Comparison of ENCODE assay signal across 8 mouse cellular contexts in genomic region chr8:87662811-87663341, GRCm38 (mm10).
DNase-seq lines count a peak whose midpoint lies in the region; ATAC-seq and TF ChIP-seq lines count a peak whose summit lies in the region.

No protein-coding gene starts in this region.

- intact Hi-C loops in heart, postnatal 10 days (cut with DNase I) = loop anchor here (2.0 to 5.0 kb wide), 3 partner anchors 84 to 359 kb away; no protein-coding TSS in a partner anchor

- H3K9me3 ChIP-seq in E14TG2a.4 (ENCODE audit: low read length) = no peaks in the 10 kb centered on the region
- H3K9me3 ChIP-seq in forebrain, embryonic 10.5 days = no peaks in the 10 kb centered on the region
- no peaks in the 10 kb centered on the region for H3K9me3 ChIP-seq in liver, embryonic 15.5 days (replicated peaks)

- TF ChIP-seq POLR2A in kidney, adult 2 months (IDR thresholded peaks at IDR 0.05; ENCODE audit: low read depth, low read length) = no peak

- H3K27me3 ChIP-seq in kidney, adult 2 months (replicated peaks; ENCODE audit: control insufficient read depth, insufficient read depth, low read length) = no peaks in the 10 kb centered on the region
- H3K27me3 ChIP-seq in E14TG2a.4 (ENCODE audit: insufficient read depth, low read length) = peaks cover 56% of the 10 kb centered on the region
- peaks cover 59% of the 10 kb centered on the region for H3K27me3 ChIP-seq in forebrain, embryonic 10.5 days (ENCODE audit: poor library complexity, severe bottlenecking)
- H3K27me3 ChIP-seq in liver, embryonic 15.5 days = peaks cover 63% of the 10 kb centered on the region

- no peak overlapping the region for H3K9ac ChIP-seq in liver, embryonic 15.5 days

- H3K4me3 ChIP-seq in kidney, adult 2 months (ENCODE audit: insufficient read depth, low read depth, low read length) = peak overlapping the region; percentile 6; the same call in 1 of the 2 replicates
- H3K4me3 ChIP-seq in E14TG2a.4 (replicated peaks; ENCODE audit: low read length) = peak overlapping the region; percentile 75
- H3K4me3 ChIP-seq in forebrain, embryonic 10.5 days = peak overlapping the region; percentile 48
- H3K4me3 ChIP-seq in liver, embryonic 15.5 days (replicated peaks) = no peak overlapping the region

- WGBS in kidney, adult 2 months = 23% methylated on average over 25 of the region's 25 CpGs
- WGBS in forebrain, embryonic 10.5 days = under 1% methylated on average over 25 of the region's 25 CpGs
- 2% methylated on average over 25 of the region's 25 CpGs for WGBS in liver, embryonic 15.5 days (ENCODE audit: insufficient replicate concordance)

- no peak for DNase-seq in kidney, adult 2 months
- no peak for DNase-seq in kidney, postnatal 36 days
- peak; percentile 52 for DNase-seq in forebrain, embryonic 10.5 days (ENCODE audit: extremely low spot score, low spot score)
- peak; percentile 49 to 57 for DNase-seq in heart, postnatal 10 days
- DNase-seq in spleen, postnatal 36 days (ENCODE audit: low spot score in 2 of 2) = peak; percentile 66 to 68

- H3K4me1 ChIP-seq in kidney, adult 2 months (ENCODE audit: control insufficient read depth, insufficient read depth, low read length) = no peaks in the 10 kb centered on the region
- peaks cover 42% of the 10 kb centered on the region for H3K4me1 ChIP-seq in E14TG2a.4 (replicated peaks; ENCODE audit: low read depth, low read length)
- H3K4me1 ChIP-seq in forebrain, embryonic 10.5 days = peaks cover 55% of the 10 kb centered on the region
- peaks cover 7% of the 10 kb centered on the region for H3K4me1 ChIP-seq in liver, embryonic 15.5 days (replicated peaks)

- H3K4me2 ChIP-seq in liver, embryonic 15.5 days = peak overlapping the region; percentile 18

- no peak overlapping the region for H3K27ac ChIP-seq in kidney, adult 2 months (ENCODE audit: insufficient read depth, low read depth, low read length)
- H3K27ac ChIP-seq in forebrain, embryonic 10.5 days = peak overlapping the region; percentile 82
- no peak overlapping the region for H3K27ac ChIP-seq in liver, embryonic 15.5 days (replicated peaks)

- H3K36me3 ChIP-seq in kidney, adult 2 months (ENCODE audit: control insufficient read depth, insufficient read depth, low read length) = no peaks in the 10 kb centered on the region
- H3K36me3 ChIP-seq in E14TG2a.4 (ENCODE audit: insufficient read depth, low read length) = no peaks in the 10 kb centered on the region; the same call in 1 of the 2 replicates
- peaks cover 25% of the 10 kb centered on the region for H3K36me3 ChIP-seq in forebrain, embryonic 10.5 days (replicated peaks)
- H3K36me3 ChIP-seq in liver, embryonic 15.5 days (replicated peaks) = no peaks in the 10 kb centered on the region

- ATAC-seq in liver, embryonic 15.5 days (ENCODE audit: insufficient read depth) = no peak
- no peak for ATAC-seq in CD4-positive, CD25-positive, alpha-beta regulatory T cell, adult 4 months

- no peak for TF ChIP-seq CTCF in kidney, adult 2 months (conservative IDR thresholded peaks at IDR 0.05; ENCODE audit: insufficient read depth, insufficient read length, low read depth, low read length)
- TF ChIP-seq CTCF in E14TG2a.4 (conservative IDR thresholded peaks at IDR 0.05; ENCODE audit: low read length) = no peak

Comparison
In these comparisons a context has a peak if more than half of its experiments do, and no peak if none do; other contexts are left out.
1. DNase-seq: peak in forebrain, embryonic 10.5 days (single experiment), heart, postnatal 10 days (2 of 2) and spleen, postnatal 36 days (2 of 2); none in kidney, adult 2 months (single experiment) and kidney, postnatal 36 days (0 of 2).